Mouse (Mus musculus): ENCODE data around the gene Tead3.

- no peak for TF ChIP-seq GATA1 (IDR thresholded peaks at IDR 0.05; ENCODE audit: borderline replicate concordance, low read length)
- TF ChIP-seq FLI1 (IDR thresholded peaks at IDR 0.05; ENCODE audit: low read length): no peak
Measured at GRCm38 (mm10) chr17:28332915-28333546, 17.6 kb downstream of the Tead3 start.
